Mouse (Mus musculus): ENCODE measurements around the gene Bsn. TPM values are rescaled to one million over a fixed set of nuclear protein-coding genes. Genes with fewer than 3 reads are reported as not detected.

Bsn gene
- polyA plus RNA-seq, 1 experiment from 2014 or later: 0.25 TPM

DNA sequence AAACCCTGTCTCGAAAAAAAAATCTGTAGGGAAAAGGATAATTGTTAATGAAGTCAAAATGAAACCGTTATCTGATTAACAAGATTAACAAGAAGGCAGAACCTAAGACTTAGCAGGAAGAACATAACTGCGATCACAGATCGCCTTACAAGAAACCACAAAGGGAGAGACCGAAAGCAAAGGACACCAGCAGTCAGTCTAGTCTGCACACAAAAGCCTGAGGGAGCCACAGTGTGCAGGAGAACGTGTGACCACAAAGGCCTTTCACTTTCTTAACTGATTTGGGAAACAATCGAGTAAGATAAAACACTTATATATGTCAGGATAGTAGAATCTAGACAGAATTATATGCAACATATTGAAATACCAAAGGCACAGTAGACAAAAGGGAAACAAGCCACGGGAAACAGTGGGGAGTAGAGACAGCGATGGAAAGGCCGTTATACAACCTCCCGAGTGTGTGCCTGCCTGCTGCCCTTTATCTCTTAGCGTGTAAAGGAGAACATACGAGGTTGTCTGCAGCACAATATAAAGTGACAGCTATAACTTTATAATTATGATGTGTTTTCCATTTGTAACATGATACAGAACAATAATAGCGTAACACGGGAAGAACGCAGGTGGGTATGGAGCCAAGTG, 26.4 kb downstream of the Bsn start:
- Histone ChIP-seq H3K4me1 (replicated peaks; ENCODE audit: insufficient read depth, low read length) (no peaks in the 10 kb centered on the region), H3K36me3 (ENCODE audit: insufficient read depth, low read length) (no peaks in the 10 kb centered on the region), H3K4me2 (ENCODE audit: low read length) (no peak overlapping the region), H3K9me3 (replicated peaks; ENCODE audit: low read length) (no peaks in the 10 kb centered on the region), H3K4me3 (replicated peaks; ENCODE audit: low read depth, low read length) (no peak overlapping the region), H3K27ac (no peak overlapping the region), H3K27me3 (ENCODE audit: insufficient read depth, low read length) (no peaks in the 10 kb centered on the region), H3K9ac (ENCODE audit: low read depth, low read length) (no peak overlapping the region)
- DNase-seq (ENCODE audit: low spot score): no peak
- no peak for TF ChIP-seq CTCF (IDR thresholded peaks at IDR 0.05; ENCODE audit: low read depth)
- no peak for ATAC-seq (replicated peaks; ENCODE audit: low FRiP score, low read depth)
- 75% methylated on average over 16 of the region's 16 CpGs for WGBS

DNA sequence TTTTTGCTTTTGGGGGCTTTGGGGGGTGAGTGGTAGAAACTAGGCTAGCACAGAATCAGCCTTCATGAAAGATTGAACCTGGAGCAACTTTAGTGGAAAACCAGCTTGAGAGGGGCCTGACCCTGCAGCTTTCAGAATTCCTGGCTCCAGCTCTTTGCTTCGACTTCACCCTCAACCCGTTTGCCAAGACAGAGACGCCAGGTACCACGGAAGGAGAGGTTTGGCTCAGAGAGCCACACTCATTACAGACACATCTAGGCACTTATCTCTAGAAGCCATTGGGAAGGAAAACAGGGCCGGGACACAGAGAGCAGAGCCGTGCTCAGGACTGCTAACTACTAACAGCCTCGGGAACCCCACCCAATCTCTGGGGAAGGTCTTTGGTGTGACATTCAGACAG, 32.3 kb downstream of the Bsn start:
- Histone ChIP-seq H3K9ac (ENCODE audit: low read depth, low read length) (no peak overlapping the region), H3K4me2 (ENCODE audit: low read length) (no peak overlapping the region), H3K9me3 (replicated peaks; ENCODE audit: low read length) (no peaks in the 10 kb centered on the region), H3K4me3 (replicated peaks; ENCODE audit: low read depth, low read length) (no peak overlapping the region), H3K4me1 (replicated peaks; ENCODE audit: insufficient read depth, low read length) (no peaks in the 10 kb centered on the region), H3K27ac (no peak overlapping the region), H3K36me3 (ENCODE audit: insufficient read depth, low read length) (no peaks in the 10 kb centered on the region), H3K27me3 (ENCODE audit: insufficient read depth, low read length) (no peaks in the 10 kb centered on the region)
- 71% methylated on average over 7 of the region's 7 CpGs for WGBS
- no peak for TF ChIP-seq CTCF (IDR thresholded peaks at IDR 0.05; ENCODE audit: low read depth)
- ATAC-seq (replicated peaks; ENCODE audit: low FRiP score, low read depth) (no peak), DNase-seq (ENCODE audit: low spot score) (no peak)

DNA sequence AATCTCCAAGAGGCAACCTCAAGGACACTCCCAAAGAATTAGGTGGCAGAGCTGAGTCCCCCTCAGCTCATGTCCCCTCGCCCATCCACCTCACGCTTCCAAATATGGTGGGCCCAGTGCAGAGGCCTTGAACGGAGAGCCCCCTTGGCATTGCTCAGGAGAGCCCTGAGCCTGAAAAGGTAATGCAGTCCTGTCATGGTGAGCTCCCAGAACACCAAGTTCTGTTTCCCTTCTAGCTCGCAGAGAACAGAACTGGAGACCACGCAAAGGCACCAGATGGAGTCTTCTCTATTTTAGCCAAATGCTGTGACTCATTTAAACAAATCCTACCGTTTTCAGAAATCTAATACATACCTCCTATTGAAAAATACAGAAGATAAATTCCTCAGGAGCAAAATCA, 32.7 kb downstream of the Bsn start:
- Histone ChIP-seq H3K27ac (no peak overlapping the region), H3K9ac (ENCODE audit: low read depth, low read length) (no peak overlapping the region), H3K4me1 (replicated peaks; ENCODE audit: insufficient read depth, low read length) (no peaks in the 10 kb centered on the region), H3K4me2 (ENCODE audit: low read length) (no peak overlapping the region), H3K36me3 (ENCODE audit: insufficient read depth, low read length) (no peaks in the 10 kb centered on the region), H3K4me3 (replicated peaks; ENCODE audit: low read depth, low read length) (no peak overlapping the region), H3K9me3 (replicated peaks; ENCODE audit: low read length) (no peaks in the 10 kb centered on the region), H3K27me3 (ENCODE audit: insufficient read depth, low read length) (no peaks in the 10 kb centered on the region)
- DNase-seq (ENCODE audit: low spot score) (no peak), ATAC-seq (replicated peaks; ENCODE audit: low FRiP score, low read depth) (no peak)
- WGBS: 84% methylated on average over 6 of the region's 6 CpGs
- no peak for TF ChIP-seq CTCF (IDR thresholded peaks at IDR 0.05; ENCODE audit: low read depth)

DNA sequence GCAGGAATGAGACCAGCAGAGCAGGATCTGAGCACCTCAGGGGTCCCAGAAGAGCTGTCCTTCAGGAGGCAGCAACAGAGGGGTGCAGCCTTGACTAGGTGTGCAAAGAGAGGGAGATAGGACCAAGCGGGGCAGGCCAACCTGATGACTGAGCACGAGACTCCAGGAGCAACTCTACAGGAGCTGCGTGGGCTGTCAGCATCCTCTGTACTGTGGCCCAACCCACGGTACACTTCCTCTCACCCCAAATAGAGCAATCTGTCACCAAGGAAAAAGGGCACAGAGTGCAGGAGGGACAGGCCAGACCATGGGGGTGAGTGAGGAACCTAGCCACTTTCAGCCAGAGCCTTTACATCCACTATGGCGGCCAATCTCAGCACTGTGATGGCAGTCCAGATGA, 33.4 kb downstream of the Bsn start:
- no peak overlapping the region for H3K4me3 ChIP-seq (replicated peaks; ENCODE audit: low read depth, low read length)
- H3K4me1 ChIP-seq (replicated peaks; ENCODE audit: insufficient read depth, low read length): no peaks in the 10 kb centered on the region
- no peaks in the 10 kb centered on the region for H3K36me3 ChIP-seq (ENCODE audit: insufficient read depth, low read length)
- H3K27me3 ChIP-seq (ENCODE audit: insufficient read depth, low read length): no peaks in the 10 kb centered on the region
- no peak for ATAC-seq (replicated peaks; ENCODE audit: low FRiP score, low read depth)
- H3K9me3 ChIP-seq (replicated peaks; ENCODE audit: low read length): no peaks in the 10 kb centered on the region
- WGBS: 68% methylated on average over 5 of the region's 5 CpGs
- no peak for DNase-seq (ENCODE audit: low spot score)
- no peak for TF ChIP-seq CTCF (IDR thresholded peaks at IDR 0.05; ENCODE audit: low read depth)
- H3K27ac ChIP-seq: no peak overlapping the region
- no peak overlapping the region for H3K4me2 ChIP-seq (ENCODE audit: low read length)
- H3K9ac ChIP-seq (ENCODE audit: low read depth, low read length): no peak overlapping the region

DNA sequence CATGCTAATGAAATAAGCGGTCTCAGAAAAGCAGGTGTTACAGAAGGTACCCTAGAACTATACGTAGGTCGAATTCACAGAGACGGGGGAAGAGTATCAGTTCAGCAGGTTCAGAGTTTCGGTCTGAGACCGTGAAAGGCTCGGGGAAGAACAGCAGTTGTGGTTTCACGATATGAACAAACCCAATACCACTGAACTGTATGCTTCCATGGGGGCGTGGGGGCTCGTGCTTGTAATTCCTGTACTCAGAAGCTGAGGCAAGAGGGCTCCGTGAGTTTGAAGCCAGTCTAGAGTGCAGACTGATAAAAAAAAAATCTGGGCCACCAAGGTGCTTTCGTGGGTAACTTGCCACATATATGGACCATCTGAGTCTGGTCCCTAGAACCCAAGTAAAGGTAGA, 35.4 kb downstream of the Bsn start:
- 83% methylated on average over 12 of the region's 12 CpGs for WGBS
- Histone ChIP-seq H3K4me3 (replicated peaks; ENCODE audit: low read depth, low read length) (no peak overlapping the region), H3K9ac (ENCODE audit: low read depth, low read length) (no peak overlapping the region), H3K4me1 (replicated peaks; ENCODE audit: insufficient read depth, low read length) (no peaks in the 10 kb centered on the region), H3K9me3 (replicated peaks; ENCODE audit: low read length) (no peaks in the 10 kb centered on the region), H3K27ac (no peak overlapping the region), H3K4me2 (ENCODE audit: low read length) (no peak overlapping the region), H3K36me3 (ENCODE audit: insufficient read depth, low read length) (no peaks in the 10 kb centered on the region), H3K27me3 (ENCODE audit: insufficient read depth, low read length) (no peaks in the 10 kb centered on the region)
- DNase-seq (ENCODE audit: low spot score) (no peak), ATAC-seq (replicated peaks; ENCODE audit: low FRiP score, low read depth) (no peak)
- no peak for TF ChIP-seq CTCF (IDR thresholded peaks at IDR 0.05; ENCODE audit: low read depth)

DNA sequence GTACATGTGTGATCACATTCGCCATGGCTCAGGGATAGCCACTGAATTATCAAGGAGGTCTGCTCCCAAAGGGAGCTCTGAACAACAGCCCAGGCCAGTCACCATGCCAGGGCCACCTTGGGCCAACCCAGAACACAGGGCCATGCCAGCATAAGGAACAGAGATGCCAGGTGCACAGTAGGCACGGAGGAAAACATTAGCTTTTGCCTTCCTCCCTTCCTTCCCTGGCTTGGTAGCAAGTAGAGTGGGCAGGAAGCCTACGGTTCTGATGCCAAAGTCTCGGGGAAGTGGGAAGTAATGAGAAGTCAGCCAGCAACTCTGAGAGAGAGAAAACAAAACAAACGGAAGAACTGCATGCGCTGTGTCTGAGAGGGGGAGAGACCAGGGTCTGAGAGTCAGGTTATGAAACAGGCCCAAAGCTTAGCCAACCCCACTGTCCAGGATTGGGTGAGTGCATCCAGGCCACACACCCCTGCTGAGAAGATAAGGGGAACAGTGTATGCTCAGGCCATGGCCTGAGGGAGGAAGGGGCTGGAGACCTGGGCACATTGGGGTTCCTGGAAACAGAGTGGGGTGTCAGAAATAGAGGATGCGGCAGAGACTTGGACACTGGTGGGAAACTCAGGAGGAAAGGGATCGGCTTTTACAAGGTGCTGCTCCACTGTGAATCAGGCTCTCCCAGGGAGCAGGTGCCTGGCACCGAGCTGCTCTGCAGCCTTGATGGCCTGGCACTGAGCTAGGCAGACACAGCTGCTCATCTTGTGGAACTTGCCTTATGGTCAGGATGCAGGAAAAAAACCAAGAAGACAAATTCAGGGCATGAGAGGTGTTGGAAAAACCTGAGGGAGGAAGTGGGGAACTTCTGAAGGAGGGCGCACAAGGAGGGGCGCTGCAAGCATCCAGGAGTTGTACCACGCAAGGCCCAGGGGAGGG, 36.4 kb downstream of the Bsn start:
- no peak overlapping the region for H3K4me3 ChIP-seq (replicated peaks; ENCODE audit: low read depth, low read length)
- no peak for DNase-seq (ENCODE audit: low spot score)
- WGBS: 79% methylated on average over 12 of the region's 12 CpGs
- no peak overlapping the region for H3K27ac ChIP-seq
- TF ChIP-seq CTCF (IDR thresholded peaks at IDR 0.05; ENCODE audit: low read depth): no peak
- no peaks in the 10 kb centered on the region for H3K27me3 ChIP-seq (ENCODE audit: insufficient read depth, low read length)
- H3K9ac ChIP-seq (ENCODE audit: low read depth, low read length): no peak overlapping the region
- no peak overlapping the region for H3K4me2 ChIP-seq (ENCODE audit: low read length)
- H3K9me3 ChIP-seq (replicated peaks; ENCODE audit: low read length): no peaks in the 10 kb centered on the region
- no peak for ATAC-seq (replicated peaks; ENCODE audit: low FRiP score, low read depth)
- no peaks in the 10 kb centered on the region for H3K36me3 ChIP-seq (ENCODE audit: insufficient read depth, low read length)
- H3K4me1 ChIP-seq (replicated peaks; ENCODE audit: insufficient read depth, low read length): no peaks in the 10 kb centered on the region

All from kidney, postnatal 0 days (tissue).